Mouse (Mus musculus) heart, postnatal 4 days (tissue): ENCODE data around the gene Abhd15. TPM values are rescaled to one million over a fixed set of nuclear protein-coding genes. Genes with fewer than 3 reads are reported as not detected.
"Not testable (repeated sequence)": the region's sequence is repeated elsewhere in the genome, so short reads cannot be mapped to it uniquely, and the experiment has no call there.

Source experiments
- DNase-seq: peaks from one replicate; pipeline ENCODE4 v3.0.0; 2021
- total RNA-seq, 2 experiments: library from RNA; stranded (reverse); gene quantifications; 2 replicates each; pipeline ENCODE4 v1.2.3; 2021

The Abhd15 gene
- total RNA-seq, 2 experiments from 2014 or later: 1.4 to 1.5 TPM

DNA sequence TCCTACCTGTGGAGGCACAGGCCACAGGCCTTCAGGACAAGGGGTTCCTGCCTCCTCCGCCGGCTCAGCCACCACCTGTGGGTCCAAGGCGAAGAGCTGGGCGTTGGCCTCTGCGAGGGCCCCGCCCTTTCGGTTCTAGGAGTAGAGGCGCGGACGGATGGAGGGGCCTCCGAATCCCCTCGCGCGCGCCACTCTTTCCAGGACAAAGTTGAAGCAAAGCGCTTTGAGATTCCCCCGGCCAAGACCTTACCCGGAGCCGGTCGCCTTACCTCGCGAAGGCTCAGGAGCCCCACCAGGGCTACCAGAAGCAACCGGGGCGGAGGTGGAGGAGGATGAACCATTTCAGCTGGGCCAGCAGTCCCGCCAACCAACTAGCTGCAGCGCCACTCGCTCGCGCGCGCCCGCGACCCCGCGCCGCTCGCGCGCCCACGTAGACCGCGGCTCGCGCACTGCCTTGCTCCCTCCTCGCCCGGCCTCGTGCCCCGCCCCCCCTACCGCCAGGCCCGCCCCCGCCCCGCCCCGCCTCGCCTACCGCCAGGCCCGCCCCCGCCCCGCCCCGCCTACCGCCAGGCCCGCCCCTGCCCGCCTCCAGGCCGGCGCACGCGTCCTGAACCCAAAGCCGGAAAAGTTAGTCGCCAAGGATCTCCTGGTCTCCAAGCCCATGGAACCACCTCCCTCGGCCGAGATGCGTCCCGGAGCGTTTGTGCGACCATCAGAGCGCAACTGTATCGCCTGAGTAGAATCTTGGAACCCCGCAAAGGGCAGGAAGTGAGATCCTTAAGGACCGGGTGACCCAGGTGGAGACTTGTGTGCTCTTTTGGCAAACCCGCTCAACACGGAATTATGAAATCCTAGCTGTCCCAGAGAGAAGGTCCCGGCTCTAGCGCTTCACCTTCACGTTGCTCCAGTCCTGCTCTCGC lies 1.8 kb upstream of the Abhd15 start:
- DNase-seq: peak; percentile 91

DNA sequence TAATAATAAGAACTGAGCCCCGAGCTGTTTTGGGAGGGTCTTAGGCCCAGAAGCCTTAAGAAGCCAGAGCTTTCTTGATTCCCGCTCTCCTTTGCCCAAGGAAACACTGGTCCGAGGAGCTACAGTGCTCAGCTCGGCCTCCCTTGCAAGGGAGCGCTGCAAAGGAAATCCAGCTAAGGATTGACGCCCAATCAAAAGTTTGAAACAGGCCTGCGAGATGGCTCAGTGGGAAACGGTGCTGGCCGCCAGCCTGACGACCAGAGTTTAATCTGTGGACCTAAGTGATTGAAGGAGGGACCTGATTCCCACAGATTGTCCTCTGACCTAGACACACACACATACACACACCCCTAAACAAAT lies 1.1 kb upstream of the Abhd15 start:
- peak; percentile 36 for DNase-seq

DNA sequence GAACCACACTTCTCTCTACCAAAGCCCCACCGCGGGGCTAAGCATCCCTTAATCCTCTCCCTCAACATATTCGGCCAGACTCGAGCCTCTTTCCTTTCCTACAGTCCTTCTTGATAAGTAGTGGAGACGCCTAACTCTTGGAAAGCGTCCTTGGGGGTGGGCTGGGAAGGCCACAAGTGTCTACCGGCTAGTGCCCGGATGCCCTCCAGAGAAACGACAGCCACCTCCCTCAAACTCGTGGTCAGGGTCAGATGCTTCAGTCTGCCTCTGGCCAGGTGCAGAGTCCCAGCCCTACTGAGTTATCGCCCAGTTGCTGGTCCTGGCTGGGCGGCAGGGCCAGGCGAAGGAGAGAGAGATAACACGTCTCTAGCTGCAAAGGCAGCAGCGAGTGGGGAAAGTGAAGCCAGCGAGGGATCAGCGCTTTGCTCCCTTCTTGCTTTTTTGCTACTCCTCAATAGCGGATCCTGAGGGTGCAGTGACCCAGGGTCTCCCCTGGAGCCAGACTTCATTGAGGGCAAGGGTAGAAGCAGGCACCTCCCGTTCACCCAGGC lies 565 bp upstream of the Abhd15 start:
- peak; percentile 49 for DNase-seq

GRCm38 (mm10) chr11:77515637-77516552 lies 974 bp downstream of the Abhd15 start, which contains the start of gene Trp53i13:
TSS of gene Trp53i13 (minus strand) at chr11:77515980.
- DNase-seq: no peak

DNA sequence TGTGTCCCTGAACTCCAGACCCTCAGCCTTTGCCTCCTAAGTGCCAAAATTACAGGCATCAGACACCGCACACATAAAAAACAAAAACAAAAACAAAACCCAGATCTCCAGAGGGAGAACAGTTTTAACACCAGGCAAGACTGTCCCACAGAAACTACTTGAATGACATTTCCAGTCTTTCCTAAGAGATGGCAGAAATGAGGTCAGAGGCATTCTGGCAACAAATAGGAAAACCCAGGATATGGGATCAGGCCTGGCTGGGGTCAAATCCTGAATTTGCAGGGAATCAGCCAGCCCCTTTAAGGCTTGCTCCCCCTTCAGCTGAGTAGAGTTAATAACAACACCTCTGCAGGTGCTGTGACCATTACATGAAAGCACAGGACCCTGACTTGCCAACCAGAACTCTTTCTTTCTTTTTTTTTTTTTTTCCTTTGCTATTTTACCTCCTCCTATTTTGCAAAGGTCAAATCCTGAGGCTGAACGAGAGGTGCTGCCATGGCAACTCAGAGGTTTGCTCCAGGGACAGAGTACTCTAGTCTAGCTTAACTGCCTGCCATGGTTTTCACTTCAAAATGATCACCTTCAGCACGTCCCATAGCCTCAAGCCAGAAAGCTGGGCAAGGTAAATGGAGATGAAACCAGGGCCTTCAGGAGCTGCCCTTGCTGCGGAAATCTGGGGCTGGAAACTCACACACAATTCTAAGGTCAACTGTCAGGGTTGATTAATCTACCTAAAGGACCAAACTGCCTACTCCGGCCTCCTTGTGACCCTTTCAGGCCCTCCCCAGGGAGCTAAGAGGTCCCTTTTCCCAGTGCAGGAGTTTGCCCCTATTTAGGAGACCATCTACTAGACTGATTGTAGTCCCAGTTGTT lies 1.9 kb downstream of the Abhd15 start:
- no peak for DNase-seq

DNA sequence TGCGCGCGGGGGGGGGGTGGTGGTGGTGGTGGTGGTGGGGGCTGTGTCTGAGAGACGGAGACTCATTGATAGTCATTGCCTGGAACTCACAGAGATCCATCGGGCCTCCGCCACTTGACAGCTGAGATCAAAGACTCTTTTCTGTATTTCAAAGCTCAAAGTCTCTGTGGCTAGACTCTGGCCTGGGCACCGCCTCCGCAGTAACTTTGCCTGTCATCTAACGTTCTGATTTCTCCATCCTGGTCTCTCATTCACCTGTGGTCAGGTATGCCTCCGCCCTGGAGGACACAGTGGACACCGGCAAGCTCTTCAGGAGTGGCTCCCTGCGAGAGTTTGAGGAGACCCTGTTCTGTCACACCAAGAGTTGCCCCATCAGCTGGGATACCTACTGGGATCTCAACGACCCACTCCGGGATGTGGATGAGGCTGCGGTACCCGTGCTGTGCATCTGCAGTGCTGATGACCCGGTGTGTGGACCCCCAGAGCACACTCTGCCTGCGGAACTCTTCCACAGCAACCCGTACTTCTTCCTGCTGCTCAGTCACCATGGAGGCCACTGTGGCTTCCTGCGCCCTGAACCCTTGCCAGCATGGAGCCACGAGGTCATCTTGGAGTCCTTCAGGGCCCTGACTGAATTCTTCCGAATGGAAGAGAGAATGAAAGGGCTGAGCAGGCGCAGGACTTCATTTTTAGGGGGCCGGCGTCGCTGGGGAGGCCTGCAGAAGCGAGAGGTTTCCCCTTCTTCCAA lies 3.3 kb downstream of the Abhd15 start:
- no peak for DNase-seq

DNA sequence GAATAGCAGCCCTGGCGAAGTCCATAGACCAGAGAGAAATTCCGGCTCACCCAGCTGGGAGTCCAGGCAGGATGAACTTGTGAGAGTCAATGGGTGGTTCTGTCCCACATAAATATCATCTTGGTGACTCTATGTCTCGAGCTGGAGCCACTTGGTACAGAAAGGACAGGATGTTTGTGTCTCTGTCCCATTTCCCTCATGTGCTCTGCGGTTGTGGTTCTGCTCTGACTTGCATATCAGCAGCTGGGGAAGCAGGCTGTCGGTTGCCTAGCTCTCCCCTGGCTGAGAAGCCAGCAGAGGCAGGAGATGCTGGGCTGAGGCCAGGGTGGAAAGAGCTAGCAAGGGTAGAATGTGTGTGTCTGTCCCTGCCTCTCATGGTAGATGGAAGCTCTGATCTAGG lies 4.1 kb downstream of the Abhd15 start, which contains the start of gene Gm10392:
Gene Gm10392, minus strand, starts transcription at position 156 of the 400 bp plus-strand sequence.
- DNase-seq: peak; percentile 17

DNA sequence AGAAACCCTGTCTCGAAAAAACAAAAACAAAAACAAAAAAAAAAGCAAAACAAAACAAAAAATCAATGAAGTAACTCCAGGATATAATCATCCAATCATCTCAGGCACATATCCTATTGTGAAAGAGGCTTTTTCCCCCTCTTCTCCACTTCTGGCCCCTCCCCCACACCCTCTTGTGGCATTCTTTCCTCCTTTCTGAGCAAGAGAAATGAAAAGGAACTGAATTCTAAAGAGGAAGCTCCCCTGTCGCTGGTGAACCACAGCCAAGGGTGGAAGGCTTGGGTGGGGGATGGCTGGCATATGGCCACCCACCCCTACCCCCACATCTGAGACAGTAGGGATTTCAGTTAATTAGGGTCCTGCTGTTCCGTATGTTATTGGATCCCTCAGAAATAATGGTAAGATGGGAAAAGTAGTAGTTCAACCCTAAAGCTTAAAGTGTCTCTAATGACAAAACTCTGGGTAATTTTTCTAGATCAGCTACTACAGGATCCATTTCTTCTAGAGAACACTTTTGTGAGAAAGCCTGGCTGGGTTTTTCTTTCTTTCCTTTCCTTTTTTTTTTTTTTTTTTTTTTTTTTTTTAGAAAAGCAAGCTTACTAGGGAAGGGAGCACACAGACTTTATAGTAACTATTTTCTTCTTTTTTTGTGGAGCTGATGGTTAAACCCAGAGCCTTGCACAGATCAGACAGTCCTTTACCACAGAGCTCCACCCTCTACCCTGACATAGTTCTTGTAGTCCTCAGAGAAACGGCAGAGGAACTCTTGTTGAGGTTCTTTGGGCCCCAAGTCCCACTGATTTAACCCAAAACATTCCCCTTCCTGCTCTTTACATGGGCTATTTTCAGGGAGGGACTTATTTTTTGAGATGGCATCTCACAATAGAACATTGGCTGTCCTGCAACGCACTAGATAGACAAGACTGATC lies 5.9 kb downstream of the Abhd15 start:
- no peak for DNase-seq

- DNase-seq: no peak
Measured at GRCm38 (mm10) chr11:77525804-77526486, 11.0 kb downstream of the Abhd15 start.

DNA sequence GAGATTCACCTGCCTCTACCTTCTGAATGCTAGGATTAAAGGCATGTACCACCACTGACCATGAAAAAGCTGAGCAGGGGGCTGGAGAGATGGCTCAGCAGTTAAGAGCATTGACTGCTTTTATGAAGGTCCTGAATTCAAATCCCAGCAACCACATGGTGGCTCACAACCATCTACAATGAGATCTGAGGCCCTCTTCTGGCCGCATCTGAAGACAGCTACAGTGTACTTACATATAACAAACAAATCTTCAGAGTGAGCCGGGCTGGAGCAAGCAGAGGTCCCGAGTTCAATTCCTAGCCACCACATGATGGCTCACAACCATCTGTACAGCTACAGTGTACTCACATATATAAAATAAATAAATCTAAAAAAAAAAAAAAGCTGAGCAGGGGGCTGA lies 13.5 kb downstream of the Abhd15 start:
- DNase-seq: not testable (repeated sequence)

DNA sequence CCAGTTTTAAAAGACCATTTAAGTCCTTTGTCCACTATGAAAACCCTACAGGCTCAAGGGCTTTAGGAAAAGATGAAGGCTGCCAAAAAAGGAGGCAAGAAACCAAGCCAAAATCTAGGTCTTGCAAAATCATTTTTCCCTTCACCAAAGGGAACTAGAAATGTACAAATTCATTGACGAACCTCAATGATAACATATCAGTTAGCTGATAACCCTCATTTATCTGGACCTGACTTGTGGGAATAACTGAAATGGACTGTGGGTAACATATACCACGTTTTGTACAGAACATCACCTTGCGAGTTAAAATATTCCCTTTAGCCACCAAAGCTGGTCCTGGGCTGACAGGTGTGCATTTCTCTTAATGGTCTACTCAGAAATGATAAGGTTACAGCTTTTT lies 14.7 kb downstream of the Abhd15 start:
- DNase-seq: no peak

GRCm38 (mm10) chr11:77530862-77531261 lies 15.9 kb downstream of the Abhd15 start:
- DNase-seq: no peak

DNA sequence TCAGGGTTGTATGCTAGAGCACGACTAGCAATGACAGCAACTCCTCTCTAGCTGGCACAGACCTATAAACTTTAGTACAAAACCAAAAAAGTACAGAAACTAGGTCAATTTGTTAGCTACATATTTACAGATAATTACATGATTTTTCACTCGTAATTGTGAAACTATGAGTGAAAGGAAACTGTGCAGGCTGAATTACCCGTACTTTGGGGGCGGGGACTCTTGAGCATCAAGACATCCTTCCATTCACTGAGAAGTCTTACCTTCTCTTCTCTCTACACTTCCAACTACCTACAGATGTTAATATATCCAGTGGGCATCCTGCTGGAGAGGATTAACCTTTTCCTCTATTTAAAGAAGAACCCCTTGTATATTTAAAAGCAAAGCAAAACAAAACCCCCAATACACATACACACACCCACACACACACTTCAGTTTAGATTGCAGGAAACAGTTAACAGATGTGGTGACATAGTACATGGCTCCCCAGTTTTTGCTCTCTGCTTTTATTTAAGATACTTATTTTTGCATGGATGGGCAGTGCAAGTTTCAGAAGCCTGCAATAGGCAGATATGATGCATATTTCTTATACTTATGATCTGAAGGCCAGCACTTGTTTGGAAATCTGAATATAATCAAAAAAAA lies 17.4 kb downstream of the Abhd15 start:
- DNase-seq: no peak

DNA sequence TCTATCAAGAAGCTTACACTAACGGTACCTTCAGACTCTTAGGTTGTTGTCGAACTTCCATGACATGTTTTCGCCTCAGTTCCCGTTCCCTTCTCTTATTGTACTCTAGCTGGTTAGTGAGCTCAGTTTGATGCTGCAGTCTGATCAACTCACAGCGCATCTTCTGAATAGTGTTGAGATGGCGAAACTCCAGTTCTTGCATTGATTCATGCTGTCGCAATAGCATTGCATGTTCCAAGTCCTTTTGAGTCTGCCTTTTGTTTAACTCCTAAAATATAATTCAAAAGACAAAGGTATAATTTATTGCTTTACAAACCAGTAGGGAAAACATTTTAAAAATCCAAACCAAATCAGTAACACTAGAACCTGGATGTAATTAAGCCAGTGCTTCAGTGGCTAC lies 30.3 kb downstream of the Abhd15 start:
- DNase-seq: no peak

DNA sequence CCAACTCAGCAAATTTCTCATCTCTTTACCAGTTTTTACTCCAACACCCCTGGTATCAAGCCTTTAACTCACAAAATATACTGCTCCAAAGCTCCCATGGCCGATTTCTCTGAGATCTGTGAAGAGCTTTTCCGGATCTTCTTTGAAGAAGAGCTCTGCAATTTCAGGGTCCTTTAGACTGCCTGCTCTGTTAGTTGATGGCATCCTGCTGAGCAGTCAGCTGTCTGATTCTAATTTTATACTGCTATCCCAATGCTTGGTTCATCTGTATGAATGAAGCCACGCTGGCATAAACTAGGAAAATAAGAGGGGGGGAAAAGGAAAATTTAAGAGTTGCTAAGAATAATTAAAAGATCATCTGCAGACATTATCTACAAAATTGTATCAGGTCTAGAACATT lies 70.3 kb downstream of the Abhd15 start:
- no peak for DNase-seq
